Mouse (Mus musculus): Measurements from ENCODE around the gene Hbs1l. TPM values are rescaled to one million over a fixed set of nuclear protein-coding genes. Genes with fewer than 3 reads are reported as not detected.

The Hbs1l gene
- 10 to 100 TPM; 59.5 to 62.4 TPM for total RNA-seq (2021)

DNA sequence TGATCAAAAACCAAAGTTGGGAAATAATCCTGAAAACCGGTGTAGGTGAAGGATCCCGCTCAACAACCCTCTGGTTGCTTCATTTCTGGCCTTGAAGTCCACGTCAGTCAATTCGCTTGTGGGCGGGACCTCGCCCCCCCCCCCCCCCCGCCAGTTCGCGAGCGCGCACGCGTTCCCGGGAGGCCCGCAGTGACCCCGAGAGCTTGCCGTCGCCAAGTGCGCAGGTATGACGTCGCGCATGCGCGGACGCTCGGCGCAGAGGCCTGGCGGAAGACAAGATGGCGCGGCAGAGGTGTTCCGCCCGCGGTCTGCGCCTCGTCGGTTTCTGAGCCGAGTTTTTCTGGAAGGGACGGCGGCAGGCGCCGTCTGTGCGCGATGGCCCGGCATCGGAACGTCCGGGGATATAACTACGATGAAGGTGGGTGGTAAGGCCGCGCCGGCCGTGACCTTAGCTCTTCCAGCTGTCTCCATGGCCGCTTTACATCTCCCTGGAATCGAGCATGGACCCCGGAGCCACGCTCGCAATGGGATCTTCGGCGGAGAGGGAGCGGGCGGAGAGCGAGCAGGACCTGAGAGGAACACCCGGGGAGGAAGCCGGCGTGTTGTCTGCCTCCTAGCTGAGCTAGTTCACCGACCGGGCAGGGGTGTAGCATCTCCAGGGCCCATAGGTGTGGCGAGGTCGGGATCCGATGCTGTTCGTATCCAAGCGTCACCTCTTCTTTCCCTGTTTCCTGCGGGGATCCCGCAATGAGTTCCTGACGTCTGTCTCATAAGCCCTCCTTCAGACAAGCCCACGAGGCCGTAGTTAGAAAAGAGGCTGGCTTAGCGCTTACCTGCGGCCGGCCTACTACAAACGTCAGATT is at the start of gene Hbs1l:
Hbs1l (plus strand) TSS at position 221 of the 863 bp plus-strand sequence.
- DNase-seq, result peak; percentile 93

GRCm38 (mm10) chr10:21248556-21248955 is 47.2 kb upstream of the Hbs1l start:
- no peak for DNase-seq

DNA sequence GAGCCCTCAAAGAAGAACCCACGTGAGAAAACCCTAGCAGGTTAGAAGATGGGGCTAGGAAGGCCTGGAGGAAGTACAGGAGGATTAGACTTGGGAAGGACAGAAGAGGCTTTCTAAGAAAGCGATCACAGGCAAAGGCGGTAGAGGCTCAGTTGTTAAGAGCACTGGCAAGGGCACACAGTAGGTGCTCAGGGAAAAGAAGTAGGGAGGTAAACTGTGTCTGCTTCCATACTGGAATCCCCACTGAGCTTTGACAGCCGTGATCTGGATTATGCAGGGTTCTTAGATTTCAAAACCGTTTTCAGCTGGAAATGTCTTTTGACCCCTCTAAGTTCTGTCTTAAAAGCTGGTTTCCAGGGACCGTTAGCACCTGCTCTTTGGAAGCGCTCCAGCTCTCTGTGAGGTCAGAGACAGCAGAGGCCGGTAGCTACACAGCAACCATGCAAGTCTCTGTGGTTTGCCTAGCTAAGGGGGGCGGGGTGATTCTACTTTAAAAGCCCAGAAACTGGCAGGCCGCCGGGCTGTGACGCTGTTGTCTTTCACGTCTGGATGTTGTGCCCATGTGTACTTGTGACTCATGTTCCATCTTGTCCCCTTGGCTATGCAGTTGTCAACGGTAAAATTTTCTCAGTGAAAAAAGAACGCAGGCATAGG is 43.8 kb upstream of the Hbs1l start:
- DNase-seq, result peak; percentile 15

GRCm38 (mm10) chr10:21252800-21253199 is 43.0 kb upstream of the Hbs1l start:
- no peak for DNase-seq

DNA sequence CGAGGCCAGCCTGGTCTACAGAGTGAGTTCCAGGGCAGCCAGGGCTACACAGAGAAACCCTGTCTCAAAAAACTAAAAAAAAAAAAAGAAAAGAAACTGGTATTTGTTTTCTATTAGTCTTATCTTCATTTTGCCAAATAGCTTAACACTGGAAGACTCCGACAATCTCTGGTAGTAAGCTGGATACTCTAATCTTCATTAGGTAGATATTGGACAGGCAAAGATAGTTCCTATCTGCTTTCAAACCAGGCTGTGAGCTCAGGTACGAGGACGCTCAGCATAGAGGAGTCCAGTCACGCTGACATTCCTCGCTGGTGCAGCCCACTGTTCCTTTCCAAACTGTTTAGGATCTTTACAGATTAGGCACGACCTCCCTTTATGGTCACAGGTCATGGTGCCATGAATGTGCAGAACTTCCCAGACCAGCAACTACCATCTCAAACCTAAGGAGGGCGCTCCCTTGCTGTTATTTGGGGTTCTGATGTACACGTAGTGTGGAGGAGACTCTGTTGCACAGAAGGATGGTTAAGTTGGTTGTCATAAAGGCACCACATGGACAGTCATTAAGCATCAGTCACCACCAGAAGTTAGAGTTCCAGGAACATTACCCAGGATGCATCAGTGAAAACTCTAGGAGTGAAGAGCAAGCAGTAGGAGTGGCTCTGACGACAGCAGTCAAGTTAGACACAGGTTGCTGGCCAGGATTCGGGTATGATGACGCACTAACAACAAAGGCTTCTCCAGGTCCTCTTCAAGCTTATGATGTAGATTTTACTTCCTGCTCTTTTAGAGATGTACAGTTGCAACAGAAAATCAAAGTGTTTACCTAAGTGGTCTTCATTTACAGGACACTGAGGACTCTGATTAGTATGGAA is 41.3 kb upstream of the Hbs1l start:
- no peak for DNase-seq

DNA sequence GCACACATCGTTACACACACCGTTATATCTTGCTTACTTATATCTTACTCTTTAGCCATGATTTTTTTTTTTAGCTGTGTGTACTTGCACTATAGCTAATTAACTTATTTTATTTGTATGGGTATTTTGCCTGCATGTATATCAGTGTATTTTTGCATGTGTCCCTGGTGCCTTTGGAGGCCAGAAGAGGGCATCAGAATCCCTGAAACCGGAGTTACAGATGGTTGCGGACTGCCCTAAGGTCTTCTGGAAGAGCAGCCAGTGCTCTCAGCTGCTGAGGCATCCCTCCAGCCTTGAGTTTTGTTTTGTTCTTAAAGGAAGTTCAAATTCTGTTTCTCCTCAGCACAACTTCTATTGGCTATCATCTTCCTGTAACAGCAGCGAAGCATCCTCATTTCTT is 38.5 kb upstream of the Hbs1l start:
- DNase-seq, result no peak

- DNase-seq, result no peak
These were observed 36.1 kb upstream of the Hbs1l start for GRCm38 (mm10) chr10:21259649-21260048.

DNA sequence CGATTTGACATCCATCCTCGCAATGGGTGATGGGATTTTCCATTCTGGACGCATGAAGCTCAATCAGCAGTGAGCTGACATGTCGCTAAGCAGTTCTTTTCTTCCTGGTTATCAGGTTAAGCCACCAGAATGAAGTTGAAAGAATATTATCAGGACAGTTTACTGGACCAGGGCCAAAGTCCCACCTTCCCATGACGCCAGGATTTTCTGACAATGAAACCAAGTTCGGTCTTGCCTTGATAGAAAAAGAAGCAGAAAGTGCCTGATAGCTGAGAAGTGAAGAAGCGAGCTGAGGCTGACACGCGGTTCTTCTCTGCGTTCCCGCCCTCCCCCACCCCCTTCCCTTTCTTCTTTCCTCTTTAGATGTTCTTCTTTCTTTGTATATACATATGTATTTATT is 30.6 kb upstream of the Hbs1l start:
- no peak for DNase-seq

GRCm38 (mm10) chr10:21267452-21267851 is 28.3 kb upstream of the Hbs1l start:
- DNase-seq, result no peak

DNA sequence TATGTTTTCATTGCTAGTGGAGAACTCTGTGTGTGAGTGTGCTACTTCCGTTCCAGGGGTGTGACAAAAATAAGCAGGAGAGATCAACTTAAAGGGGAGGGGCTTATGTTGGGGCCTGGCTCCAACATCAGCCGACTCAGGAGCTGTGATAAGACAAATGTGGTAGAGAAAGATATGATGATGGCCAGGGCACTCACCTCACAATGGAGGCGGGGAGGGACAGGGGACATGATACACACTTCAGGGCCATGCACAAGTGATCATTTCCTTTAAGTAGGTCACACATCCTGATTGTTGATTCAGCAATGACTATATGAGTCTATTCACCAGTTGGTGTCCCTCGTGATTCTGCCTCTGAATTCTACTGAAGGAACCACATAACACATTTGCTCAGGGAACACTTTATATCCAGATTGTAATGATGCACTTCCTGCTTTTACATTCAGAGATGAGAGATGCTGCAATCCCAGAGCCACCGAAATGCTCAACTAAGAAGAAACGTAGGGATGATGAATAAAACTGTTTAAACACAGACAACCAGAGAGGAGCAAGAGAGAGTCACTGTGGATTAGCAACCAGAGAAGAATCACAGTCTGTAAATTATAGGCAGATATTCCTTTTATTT is 26.9 kb upstream of the Hbs1l start:
- no peak for DNase-seq

DNA sequence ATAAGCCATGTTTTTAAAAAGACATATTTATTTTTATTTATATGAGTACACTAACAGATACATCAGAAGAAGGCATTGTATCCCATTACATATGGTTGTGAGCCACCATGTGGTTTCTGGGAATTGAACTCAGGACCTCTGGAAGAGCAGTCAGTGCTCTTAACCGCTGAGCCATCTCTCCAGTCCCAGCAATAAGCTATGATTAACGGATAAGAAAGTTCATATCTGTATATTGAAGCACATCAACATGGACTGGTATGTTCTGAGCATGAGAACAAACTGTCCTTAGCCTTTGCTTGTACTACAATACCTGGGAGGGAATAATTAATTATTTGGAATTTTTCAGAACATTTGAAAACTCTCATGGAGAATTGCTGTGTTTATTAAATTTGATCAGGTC is 25.9 kb upstream of the Hbs1l start:
- DNase-seq, result no peak

DNA sequence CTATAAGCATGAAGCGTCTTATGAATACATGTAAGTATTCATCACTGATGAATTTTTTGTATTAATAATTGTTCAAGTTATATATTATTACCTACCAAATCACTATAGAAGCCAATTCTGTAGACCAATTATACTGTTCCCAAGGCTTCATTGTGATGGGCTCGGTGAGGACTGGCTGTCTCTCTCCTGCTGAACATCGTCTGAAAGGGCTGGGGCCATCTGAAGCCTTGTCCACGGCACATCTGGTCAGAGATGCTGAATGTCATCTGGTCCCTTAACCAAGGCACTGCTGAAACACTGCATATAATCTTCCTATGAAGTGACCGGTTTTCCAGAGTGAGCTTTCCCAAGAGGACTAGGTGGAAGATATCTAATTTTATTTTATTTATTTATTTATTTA is 24.9 kb upstream of the Hbs1l start:
- no peak for DNase-seq

- DNase-seq, result no peak
These were observed 24.5 kb upstream of the Hbs1l start for GRCm38 (mm10) chr10:21271310-21271709.

GRCm38 (mm10) chr10:21271785-21272184 is 24.0 kb upstream of the Hbs1l start:
- no peak for DNase-seq

GRCm38 (mm10) chr10:21287243-21288127 is 8.3 kb upstream of the Hbs1l start:
- no peak for DNase-seq

GRCm38 (mm10) chr10:21291228-21291627 is 4.6 kb upstream of the Hbs1l start:
- no peak for DNase-seq

- DNase-seq, result no peak
These were observed 1.6 kb upstream of the Hbs1l start for GRCm38 (mm10) chr10:21294217-21294616.

DNA sequence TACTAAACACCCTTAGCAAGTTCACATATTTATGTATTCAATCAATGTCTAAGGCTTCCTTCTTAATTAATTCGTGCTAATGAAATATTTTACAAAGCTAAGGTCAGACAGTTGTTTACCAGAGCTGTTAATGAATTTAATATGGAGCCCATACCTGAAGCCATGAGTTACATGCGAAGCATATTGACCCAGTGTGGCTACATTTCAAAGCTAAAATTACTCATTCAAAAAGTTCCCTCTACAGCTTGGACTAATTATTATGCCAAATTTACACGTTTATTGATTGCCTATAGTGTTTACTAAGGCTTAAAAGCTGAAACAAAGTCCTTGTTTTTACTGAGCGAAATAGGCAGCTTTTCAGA is 401 bp upstream of the Hbs1l start:
- DNase-seq, result no peak

DNA sequence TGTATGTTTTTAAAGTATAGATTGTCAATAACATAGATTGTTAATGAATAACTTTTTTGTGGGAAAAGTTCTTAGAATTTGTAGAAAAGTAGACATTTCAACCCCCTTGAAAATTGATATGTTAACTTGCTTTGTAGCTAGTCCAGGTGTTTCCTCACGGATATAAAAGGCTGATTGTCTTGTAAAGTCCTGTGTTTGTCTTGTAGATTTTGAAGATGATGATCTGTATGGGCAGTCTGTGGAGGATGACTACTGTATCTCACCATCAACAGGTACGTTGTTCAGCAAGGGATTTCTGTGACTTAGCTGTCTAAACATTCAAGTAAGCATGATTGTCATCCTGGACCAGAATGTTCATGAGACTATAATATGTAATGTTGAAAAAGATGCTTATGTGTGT is 3.2 kb downstream of the Hbs1l start:
- DNase-seq, result no peak

- no peak for DNase-seq
These were observed 6.0 kb downstream of the Hbs1l start for GRCm38 (mm10) chr10:21301822-21302221.
